ENCODE assay signal across 8 mouse cellular contexts in the genomic region with DNA sequence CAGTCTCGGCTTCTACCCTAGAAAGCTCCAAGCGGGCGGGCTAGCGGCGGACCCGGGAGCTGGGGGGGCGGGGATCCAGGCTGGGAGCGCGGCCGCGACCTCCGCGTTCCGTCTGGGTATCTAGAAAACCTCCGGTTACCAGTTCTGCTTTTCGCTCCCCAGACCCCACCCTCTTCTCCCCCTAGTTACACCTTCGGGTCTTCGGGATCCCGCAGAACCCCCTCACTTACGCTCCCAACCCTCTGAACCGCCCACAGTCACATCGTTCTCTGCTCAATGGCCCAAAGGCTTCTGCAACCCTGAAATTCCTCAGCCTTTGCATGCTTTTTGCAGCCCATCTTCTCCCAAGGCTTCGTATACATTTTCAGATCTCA. TPM values are rescaled to one million over a fixed set of nuclear protein-coding genes. Genes with fewer than 3 reads are reported as not detected.
DNase-seq lines count a peak whose midpoint lies in the region; ATAC-seq and TF ChIP-seq lines count a peak whose summit lies in the region.

No protein-coding gene starts in this region.

- intact Hi-C loops in gastrocnemius, adult 2 months (cut with DNase I), result loop anchor here (10.0 kb wide), 1 partner anchor 331 kb away; a partner anchor contains a TSS

- TF ChIP-seq POLR2A in embryonic fibroblast, embryonic 13.5 days (IDR thresholded peaks at IDR 0.05; ENCODE audit: low read depth, low read length), result no peak

- peak overlapping the region; percentile 92 for H3K4me2 ChIP-seq in liver, embryonic 12.5 days

- DNase-seq in gastrocnemius, adult 2 months, result no peak
- DNase-seq in gastrocnemius, adult 8-10 months (ENCODE audit: low spot score in 2 of 2), result no peak
- peak; percentile 38 for DNase-seq in 3T3-L1 (ENCODE audit: low read depth, low spot score)
- no peak for DNase-seq in right cerebral cortex, adult 2 months (ENCODE audit: low spot score in 2 of 2)
- DNase-seq in adrenal gland, postnatal 4 days (ENCODE audit: low spot score in 2 of 2), result no peak
- no peak for DNase-seq in gastrocnemius, postnatal 25 days

- no peaks in the 10 kb centered on the region for H3K9me3 ChIP-seq in liver, embryonic 12.5 days (replicated peaks)

- no peak for TF ChIP-seq CTCF in gastrocnemius, adult 2 months (IDR thresholded peaks at IDR 0.05)
- TF ChIP-seq CTCF in embryonic fibroblast, embryonic 13.5 days (IDR thresholded peaks at IDR 0.05; ENCODE audit: borderline replicate concordance, insufficient read depth, low read length), result no peak

- peak overlapping the region; percentile 77 for H3K9ac ChIP-seq in liver, embryonic 12.5 days

- H3K36me3 ChIP-seq in liver, embryonic 12.5 days, result no peaks in the 10 kb centered on the region

- H3K4me1 ChIP-seq in embryonic fibroblast, embryonic 13.5 days (ENCODE audit: control insufficient read depth, insufficient read depth, low read length), result peaks cover 8% of the 10 kb centered on the region
- H3K4me1 ChIP-seq in liver, embryonic 12.5 days, result peaks cover 27% of the 10 kb centered on the region

- H3K4me3 ChIP-seq in gastrocnemius, adult 2 months, result peak overlapping the region; percentile 89
- H3K4me3 ChIP-seq in embryonic fibroblast, embryonic 13.5 days (ENCODE audit: insufficient read depth, low read length), result peak overlapping the region; percentile 68
- H3K4me3 ChIP-seq in liver, embryonic 12.5 days, result peak overlapping the region; percentile 71

- H3K27me3 ChIP-seq in liver, embryonic 12.5 days (replicated peaks), result peaks cover 73% of the 10 kb centered on the region

- under 1% methylated on average over 22 of the region's 23 CpGs for WGBS in liver, embryonic 12.5 days (ENCODE audit: insufficient replicate concordance)

- ATAC-seq in liver, embryonic 12.5 days, result no peak

- H3K27ac ChIP-seq in gastrocnemius, adult 2 months, result peak overlapping the region; percentile 88
- H3K27ac ChIP-seq in embryonic fibroblast, embryonic 13.5 days (ENCODE audit: insufficient read depth, low read length), result no peak overlapping the region
- H3K27ac ChIP-seq in liver, embryonic 12.5 days, result no peak overlapping the region

RNA-seq across cellular contexts. Expression of a gene that starts 0.8 kb away (rescaled TPM):
- total RNA-seq in gastrocnemius, adult 2 months (2021), result 1 to 10 TPM; 2.6 to 3.7 TPM
- total RNA-seq in gastrocnemius, adult 8-10 months (2022), result 1 to 10 TPM in 3 of 4 experiments, under 1 TPM in 1; 0.56 to 3.3 (median 2.3) TPM
- not detected in 2 replicates for polyA plus RNA-seq in embryonic fibroblast, embryonic 13.5 days (2011; ENCODE audit: insufficient read length, low read depth, missing spikeins)
- polyA plus RNA-seq in liver, embryonic 12.5 days (2016; fragmentation: Nextera tagmentation; extraction: Ambion mirVana), result not detected in 2 replicates
- total RNA-seq in adrenal gland, postnatal 4 days (2021), result 1 to 10 TPM; 1.4 to 2.6 TPM
- total RNA-seq in gastrocnemius, postnatal 25 days (2021), result 1 to 10 TPM; 1.3 to 2.6 TPM

RNA-seq across cellular contexts. Expression of a gene that starts 1.1 kb away (rescaled TPM):
- total RNA-seq in gastrocnemius, adult 2 months (2021), result under 1 TPM; 0.45 to 0.46 TPM
- under 1 TPM in 2 of 4 experiments, not detected in 2; 0.17 to 0.39 TPM for total RNA-seq in gastrocnemius, adult 8-10 months (2022)
- polyA plus RNA-seq in embryonic fibroblast, embryonic 13.5 days (2011; ENCODE audit: insufficient read length, low read depth, missing spikeins), result 3.0 and 3.4 TPM in 2 replicates
- polyA plus RNA-seq in liver, embryonic 12.5 days (2016; fragmentation: Nextera tagmentation; extraction: Ambion mirVana), result 0.06 and 0.07 TPM in 2 replicates
- total RNA-seq in adrenal gland, postnatal 4 days (2021), result 1 to 10 TPM; 1.5 to 1.7 TPM
- under 1 TPM; 0.61 to 0.70 TPM for total RNA-seq in gastrocnemius, postnatal 25 days (2021)

RNA-seq across cellular contexts. Expression of a gene that starts 6.5 kb away (rescaled TPM):
- total RNA-seq in gastrocnemius, adult 2 months (2021), result 1 to 10 TPM; 4.2 to 5.7 TPM
- 1 to 10 TPM; 4.3 to 6.0 (median 5.2) TPM for total RNA-seq in gastrocnemius, adult 8-10 months (2022)
- 2.5 and 2.7 TPM in 2 replicates for polyA plus RNA-seq in embryonic fibroblast, embryonic 13.5 days (2011; ENCODE audit: insufficient read length, low read depth, missing spikeins)
- polyA plus RNA-seq in liver, embryonic 12.5 days (2016; fragmentation: Nextera tagmentation; extraction: Ambion mirVana), result 1.7 and 2.3 TPM in 2 replicates
- total RNA-seq in adrenal gland, postnatal 4 days (2021), result 10 to 100 TPM in 1 of 2 experiments, 1 to 10 TPM in 1; 9.3 to 12.4 TPM
- 1 to 10 TPM; 3.9 to 4.0 TPM for total RNA-seq in gastrocnemius, postnatal 25 days (2021)

RNA-seq across cellular contexts. Expression of a gene that starts 7.1 kb away (rescaled TPM):
- 100 to 1,000 TPM; 125 TPM for total RNA-seq in gastrocnemius, adult 2 months (2021)
- total RNA-seq in gastrocnemius, adult 8-10 months (2022), result 100 to 1,000 TPM; 106 to 129 (median 114) TPM
- 150 and 175 TPM in 2 replicates for polyA plus RNA-seq in embryonic fibroblast, embryonic 13.5 days (2011; ENCODE audit: insufficient read length, low read depth, missing spikeins)
- 339 and 360 TPM in 2 replicates for polyA plus RNA-seq in liver, embryonic 12.5 days (2016; fragmentation: Nextera tagmentation; extraction: Ambion mirVana)
- 100 to 1,000 TPM; 189 to 203 TPM for total RNA-seq in adrenal gland, postnatal 4 days (2021)
- 100 to 1,000 TPM; 120 to 121 TPM for total RNA-seq in gastrocnemius, postnatal 25 days (2021)

RNA-seq across cellular contexts. Expression of a gene that starts 31.3 kb away (rescaled TPM):
- not detected for total RNA-seq in gastrocnemius, adult 2 months (2021)
- total RNA-seq in gastrocnemius, adult 8-10 months (2022), result not detected
- not detected in 2 replicates for polyA plus RNA-seq in embryonic fibroblast, embryonic 13.5 days (2011; ENCODE audit: insufficient read length, low read depth, missing spikeins)
- polyA plus RNA-seq in liver, embryonic 12.5 days (2016; fragmentation: Nextera tagmentation; extraction: Ambion mirVana), result not detected in 2 replicates
- not detected for total RNA-seq in adrenal gland, postnatal 4 days (2021)
- total RNA-seq in gastrocnemius, postnatal 25 days (2021), result not detected
